Mouse (Mus musculus) CH12.LX (cell line): ENCODE measurements at regions not wholly inside any gene's neighbourhood (a gene's known extent, or its start where the extent isn't known, plus 50 kb on each side); places are given as distances from the start of the nearest gene placed in this dataset.

ENCODE experiments used
- POLR2A ChIP-seq: IDR thresholded peaks from 2 replicates; pipeline ENCODE4 v1.6.1; 2011; ENCODE audit warnings: low read depth, mild to moderate bottlenecking, improper control_type of control experiment, low read length
- RCOR1 ChIP-seq: conservative IDR thresholded peaks from 2 replicates; pipeline ENCODE4 v1.6.1; 2012; ENCODE audit warnings: low read depth, mild to moderate bottlenecking, inconsistent platforms, low read length, improper control_type of control experiment
- USF1 ChIP-seq: IDR thresholded peaks from 2 replicates; pipeline ENCODE4 v1.6.1; 2014; ENCODE audit warnings: low read depth, mild to moderate bottlenecking, inconsistent platforms, low read length, improper control_type of control experiment

- TF ChIP-seq USF1, result no peak
- no peak for TF ChIP-seq RCOR1
- TF ChIP-seq POLR2A, result no peak
Measured at GRCm38 (mm10) chr7:129002419-129002818, 254.4 kb upstream of the Plpp4 start.
